Mouse (Mus musculus): ENCODE measurements around the gene Ccnh.
"Not testable (repeated sequence)": the region's sequence is repeated elsewhere in the genome, so short reads cannot be mapped to it uniquely, and the experiment has no call there.

GRCm38 (mm10) chr13:85143361-85143760 lies 45.8 kb upstream of the Ccnh start:
- TF ChIP-seq CTCF (conservative IDR thresholded peaks at IDR 0.05; ENCODE audit: low read length); POU5F1 (IDR thresholded peaks at IDR 0.05; ENCODE audit: borderline replicate concordance, low read length): not testable (repeated sequence)
